ENCODE assay signal across 15 mouse cellular contexts in the genomic region with DNA sequence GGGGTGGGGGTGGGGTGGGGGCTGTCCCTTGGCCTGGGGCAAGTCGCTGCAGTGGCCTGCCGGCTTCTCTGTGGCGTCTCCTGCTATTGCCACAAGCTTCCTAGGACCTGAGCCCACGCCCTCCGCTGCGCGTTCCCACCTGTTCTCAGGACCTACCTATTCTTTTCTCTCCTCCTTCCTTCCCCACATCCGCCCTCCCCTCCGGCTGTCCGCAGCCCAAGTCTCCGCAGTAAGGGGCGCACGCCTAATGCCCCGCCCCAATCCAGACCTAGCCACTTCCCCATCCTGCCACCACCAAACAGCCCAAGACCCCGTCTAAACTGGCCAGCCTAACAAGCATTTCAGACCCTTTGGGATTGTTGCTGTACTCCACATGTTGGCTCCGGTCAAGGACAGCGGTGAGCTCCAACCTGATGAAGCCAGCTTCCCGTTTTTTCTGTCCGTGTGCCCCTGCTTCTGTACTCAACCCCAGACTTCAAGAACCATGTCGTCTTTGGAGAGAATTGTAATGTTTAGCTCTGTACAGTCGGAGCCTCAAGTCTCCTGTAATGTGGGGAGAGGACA. TPM values are rescaled to one million over a fixed set of nuclear protein-coding genes. Genes with fewer than 3 reads are reported as not detected.
DNase-seq lines count a peak whose midpoint lies in the region; ATAC-seq and TF ChIP-seq lines count a peak whose summit lies in the region.
"Had no signal": no experiment of that assay in that cellular context is flagged by ENCODE, and none has a peak within 500 bp of the region (broad histone marks: within the 10 kb centered on the region; RNA-seq: fewer than 3 reads in every experiment).

No protein-coding gene starts in this region.

- peak overlapping the region; percentile 10; the same call in 1 of the 2 replicates for H3K4me3 ChIP-seq in heart, embryonic 15.5 days
- H3K4me3 ChIP-seq in heart, adult 2 months: no peak overlapping the region
- H3K4me3 ChIP-seq in lung, embryonic 16.5 days (ENCODE audit: low read length): no peak overlapping the region
- H3K4me3 ChIP-seq in stomach, embryonic 14.5 days (ENCODE audit: low read depth, low read length): no peak overlapping the region
- H3K4me3 ChIP-seq: erythroblast, embryonic 14.5 days; gastrocnemius, adult 2 months; limb, embryonic 15.5 days had no signal

- no peak overlapping the region for H3K9ac ChIP-seq in heart, embryonic 15.5 days
- no peak overlapping the region for H3K9ac ChIP-seq in heart, adult 2 months (ENCODE audit: low read depth, low read length)
- peak overlapping the region; percentile 18; the same call in 1 of the 2 replicates for H3K9ac ChIP-seq in lung, embryonic 16.5 days (ENCODE audit: low read length)
- H3K9ac ChIP-seq in stomach, embryonic 14.5 days (replicated peaks; ENCODE audit: low read depth, low read length): no peak overlapping the region
- H3K9ac ChIP-seq: limb, embryonic 15.5 days had no signal

- DNase-seq in heart, adult 2 months: no peak
- no peak for DNase-seq in lung, postnatal 36 days
- DNase-seq in embryo, embryonic 10.5 days (ENCODE audit: low spot score): no peak
- DNase-seq: gastrocnemius, adult 2 months; spleen, adult 18-20 months; thymus, postnatal 25 days had no signal

- intact Hi-C loops in heart, adult 2 months (cut with DNase I): loop anchor here (2.0 kb wide), 1 partner anchor 17 kb away; no protein-coding TSS in a partner anchor

- H3K27ac ChIP-seq in heart, embryonic 15.5 days: no peak overlapping the region
- H3K27ac ChIP-seq in heart, adult 2 months: no peak overlapping the region
- no peak overlapping the region for H3K27ac ChIP-seq in lung, embryonic 16.5 days (ENCODE audit: low read length)
- no peak overlapping the region for H3K27ac ChIP-seq in stomach, embryonic 14.5 days (ENCODE audit: low read length)
- H3K27ac ChIP-seq: gastrocnemius, adult 2 months; limb, embryonic 15.5 days; macrophage had no signal

- H3K36me3 ChIP-seq in heart, embryonic 15.5 days: no peaks in the 10 kb centered on the region
- H3K36me3 ChIP-seq in heart, adult 2 months (ENCODE audit: control insufficient read depth, insufficient read depth, low read length): no peaks in the 10 kb centered on the region; the same call in 1 of the 2 replicates
- H3K36me3 ChIP-seq in lung, embryonic 16.5 days (ENCODE audit: control insufficient read depth, insufficient read depth, low read length): no peaks in the 10 kb centered on the region
- H3K36me3 ChIP-seq in stomach, embryonic 14.5 days (ENCODE audit: control insufficient read depth, insufficient read depth, low read length): no peaks in the 10 kb centered on the region
- H3K36me3 ChIP-seq: limb, embryonic 15.5 days had no signal

- H3K79me2 ChIP-seq in heart, adult 2 months (replicated peaks; ENCODE audit: control insufficient read depth, insufficient read depth, low read length): no peaks in the 10 kb centered on the region

- peaks cover 32% of the 10 kb centered on the region for H3K4me1 ChIP-seq in heart, embryonic 15.5 days (replicated peaks)
- peaks cover 15% of the 10 kb centered on the region for H3K4me1 ChIP-seq in heart, adult 2 months (ENCODE audit: control insufficient read depth, insufficient read depth, low read length)
- H3K4me1 ChIP-seq in lung, embryonic 16.5 days (replicated peaks; ENCODE audit: control insufficient read depth, insufficient read depth, low read length): peaks cover 27% of the 10 kb centered on the region
- peaks cover 16% of the 10 kb centered on the region; the same call in 1 of the 2 replicates for H3K4me1 ChIP-seq in stomach, embryonic 14.5 days (ENCODE audit: control insufficient read depth, insufficient read depth, low read length)

- TF ChIP-seq CTCF in heart, adult 2 months (IDR thresholded peaks at IDR 0.05): no peak

- 27% methylated on average over 18 of the region's 21 CpGs for WGBS in heart, embryonic 15.5 days
- 57% methylated on average over 21 of the region's 21 CpGs for WGBS in heart, adult 2 months
- WGBS in lung, embryonic 16.5 days: 30% methylated on average over 21 of the region's 21 CpGs
- 33% methylated on average over 21 of the region's 21 CpGs for WGBS in stomach, embryonic 14.5 days

- peaks cover 31% of the 10 kb centered on the region for H3K27me3 ChIP-seq in heart, embryonic 15.5 days
- H3K27me3 ChIP-seq in heart, adult 2 months (ENCODE audit: control insufficient read depth, insufficient read depth, low read length): no peaks in the 10 kb centered on the region
- no peaks in the 10 kb centered on the region for H3K27me3 ChIP-seq in lung, embryonic 16.5 days (ENCODE audit: control insufficient read depth, insufficient read depth, low read depth, low read length)
- H3K27me3 ChIP-seq in stomach, embryonic 14.5 days (ENCODE audit: control insufficient read depth, insufficient read depth, low read length): no peaks in the 10 kb centered on the region

- TF ChIP-seq POLR2A in heart, adult 2 months (IDR thresholded peaks at IDR 0.05; ENCODE audit: insufficient read depth, low read depth, low read length): no peak

- no peak for TF ChIP-seq EP300 in heart, adult 2 months (IDR thresholded peaks at IDR 0.05; ENCODE audit: insufficient read depth, low read depth, low read length)

- H3K9me3 ChIP-seq in heart, embryonic 15.5 days (replicated peaks): no peaks in the 10 kb centered on the region
- no peaks in the 10 kb centered on the region for H3K9me3 ChIP-seq in lung, embryonic 16.5 days (ENCODE audit: control insufficient read depth, low read length)
- H3K9me3 ChIP-seq in stomach, embryonic 14.5 days (ENCODE audit: control insufficient read depth, low read depth, low read length): no peaks in the 10 kb centered on the region
- H3K9me3 ChIP-seq: limb, embryonic 15.5 days had no signal

- peak overlapping the region; percentile 47 for H3K4me2 ChIP-seq in heart, embryonic 15.5 days
- H3K4me2 ChIP-seq in lung, embryonic 16.5 days (ENCODE audit: low read depth, low read length): no peak overlapping the region
- H3K4me2 ChIP-seq in stomach, embryonic 14.5 days (replicated peaks; ENCODE audit: low read depth, low read length): peak overlapping the region; percentile 4; the same call in 1 of the 2 replicates
- H3K4me2 ChIP-seq: limb, embryonic 15.5 days had no signal

- ATAC-seq in heart, embryonic 15.5 days (replicated peaks; ENCODE audit: insufficient number of reproducible peaks, insufficient read depth, low FRiP score, low read depth): no peak
- no peak for ATAC-seq in lung, embryonic 16.5 days (ENCODE audit: low read depth)
- ATAC-seq in common myeloid progenitor, adult 5-6 weeks (replicated peaks; ENCODE audit: low read depth, poor library complexity, severe bottlenecking): peak; percentile 26
- ATAC-seq in stomach, embryonic 14.5 days (ENCODE audit: insufficient number of reproducible peaks, insufficient read depth, low FRiP score, low read depth): no peak
- ATAC-seq: intestine, postnatal 0 days had no signal

RNA-seq across cellular contexts. Expression of a gene that starts 33.3 kb away (rescaled TPM):
- 1.3 and 5.2 TPM in 2 replicates for polyA plus RNA-seq in heart, embryonic 15.5 days (2015; fragmentation: Nextera tagmentation; extraction: Ambion mirVana)
- total RNA-seq in heart, adult 2 months (2021): under 1 TPM; 0.14 to 0.18 TPM
- polyA plus RNA-seq in heart, adult 2 months (2012; rRNA removed): 0.12 and 0.41 TPM in 2 replicates
- 40.2 and 44.8 TPM in 2 replicates for polyA plus RNA-seq in lung, embryonic 16.5 days (2015; fragmentation: Nextera tagmentation; extraction: Ambion mirVana)
- not detected in 2 replicates for total RNA-seq in common myeloid progenitor, adult 5-6 weeks (2017)
- 0.75 and 2.5 TPM in 2 replicates for polyA plus RNA-seq in stomach, embryonic 14.5 days (2014; fragmentation: Nextera tagmentation; extraction: Ambion mirVana)
- total RNA-seq: gastrocnemius, adult 2 months; monocyte, adult 5-6 weeks had no signal
- polyA plus RNA-seq: erythroblast, embryonic 14.5 days; macrophage had no signal
